Mouse (Mus musculus) 3T3-L1 (cell line): ENCODE data around the gene Hoxd13.

ENCODE experiments used
- DNase-seq: peaks from one replicate; pipeline ENCODE4 v3.0.0-alpha.2; 2015; ENCODE audit warnings: low read depth, low spot score

Hoxd13 gene

DNA sequence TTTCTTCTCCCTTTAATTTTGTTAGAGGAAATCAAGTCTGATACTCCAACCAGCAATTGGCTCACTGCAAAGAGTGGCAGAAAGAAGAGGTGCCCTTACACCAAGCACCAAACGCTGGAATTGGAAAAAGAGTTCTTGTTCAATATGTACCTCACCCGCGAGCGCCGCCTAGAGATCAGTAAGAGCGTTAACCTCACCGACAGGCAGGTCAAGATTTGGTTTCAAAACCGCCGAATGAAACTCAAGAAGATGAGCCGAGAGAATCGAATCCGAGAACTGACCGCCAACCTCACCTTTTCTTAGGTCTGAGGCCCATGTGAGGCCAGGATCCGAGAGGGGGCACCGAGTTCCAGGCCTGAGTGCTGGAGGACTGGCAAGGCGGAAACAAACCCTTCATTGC, 26.0 kb downstream of the Hoxd13 start:
- DNase-seq = no peak

DNA sequence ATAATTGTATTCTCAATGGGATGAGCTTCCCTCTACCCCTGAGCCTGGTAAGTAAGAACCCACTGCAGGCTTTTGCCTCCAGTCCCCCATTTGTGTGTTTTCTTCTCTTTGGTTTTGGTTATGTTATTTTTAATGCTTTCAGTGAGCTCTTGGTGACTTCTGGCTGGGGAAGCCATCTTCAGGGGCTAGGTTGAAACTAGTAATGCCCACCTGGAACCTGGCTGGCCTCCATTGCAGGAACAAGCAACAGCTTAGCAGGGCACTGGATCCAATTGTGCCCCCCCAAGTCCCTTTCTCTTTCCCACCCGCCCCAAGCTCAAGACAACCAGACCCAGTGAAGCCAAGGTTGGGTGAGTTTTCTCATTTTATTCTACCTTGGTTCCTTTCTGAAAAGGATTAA, 27.3 kb downstream of the Hoxd13 start:
- DNase-seq = no peak

DNA sequence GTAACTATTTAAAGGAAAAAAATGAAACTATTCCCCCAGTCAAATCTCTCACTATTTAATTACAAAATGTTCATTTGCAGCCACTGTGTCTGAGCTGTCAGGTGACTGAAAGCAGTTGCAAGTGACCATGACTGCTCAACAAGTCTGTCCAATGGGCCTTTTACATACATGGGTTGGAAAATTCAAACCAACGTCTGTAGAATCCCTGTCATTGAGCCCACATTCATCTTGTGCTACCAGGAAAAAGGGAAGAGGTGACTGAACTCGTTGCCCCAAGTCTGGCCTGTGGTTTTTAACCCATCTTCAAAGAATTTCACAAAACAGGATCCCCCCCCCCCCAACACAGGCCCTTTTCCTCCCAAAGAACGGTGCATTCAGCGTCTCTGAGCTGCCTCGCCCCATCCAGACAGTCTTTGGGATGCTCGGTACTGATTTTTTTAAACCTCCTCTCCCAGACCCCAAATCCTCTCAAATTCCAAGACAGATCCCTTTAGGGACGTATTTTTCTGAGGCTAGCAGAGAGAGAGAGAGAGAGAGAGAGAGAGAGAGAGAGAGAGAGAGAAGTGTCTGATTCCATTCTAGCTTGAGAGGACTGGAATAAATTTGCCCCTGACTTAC, 27.8 kb downstream of the Hoxd13 start:
- no peak for DNase-seq

DNA sequence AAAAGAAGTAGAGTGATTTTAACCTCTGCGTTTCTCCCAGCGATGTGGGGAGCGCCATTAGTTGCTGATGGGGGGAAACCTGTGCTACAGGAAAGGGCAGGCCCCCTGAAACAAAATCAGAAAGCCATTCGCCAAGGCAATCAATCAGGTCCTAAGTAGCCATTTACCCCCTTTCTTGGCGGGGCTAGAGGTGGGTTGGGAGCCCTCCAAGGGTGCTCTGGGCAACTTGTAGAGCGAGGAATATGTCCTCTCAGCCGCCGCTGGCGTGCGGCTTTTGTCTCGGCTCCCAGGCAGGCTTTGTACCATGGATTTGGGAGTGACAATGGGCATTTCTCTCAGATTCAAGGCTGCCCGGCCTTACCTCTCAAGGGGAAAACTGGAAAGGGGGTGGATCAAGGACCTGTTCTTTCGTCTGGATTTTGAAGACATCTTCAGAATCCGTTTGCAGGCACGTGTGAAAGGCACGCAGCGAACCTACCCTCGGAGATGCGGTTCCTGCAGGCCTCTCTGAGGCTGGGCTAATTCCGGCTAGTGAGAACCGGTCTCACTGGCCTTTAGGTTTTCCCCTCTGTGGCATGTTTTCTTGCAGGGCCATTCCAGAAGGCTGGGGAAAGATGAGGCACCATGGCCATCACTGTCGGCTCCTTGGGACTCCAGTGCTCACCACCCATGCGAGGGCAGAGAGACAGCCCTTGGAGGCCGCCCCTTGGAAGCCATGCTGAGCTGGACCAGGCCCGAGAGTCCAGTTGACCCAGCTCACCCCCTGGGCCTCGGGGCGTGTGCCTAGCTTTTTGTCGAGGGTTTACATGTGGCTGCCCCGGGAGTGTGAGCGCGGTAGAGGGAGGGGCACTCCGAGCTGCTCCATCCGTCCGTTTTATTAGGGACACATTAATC, 28.6 kb downstream of the Hoxd13 start:
- no peak for DNase-seq

DNA sequence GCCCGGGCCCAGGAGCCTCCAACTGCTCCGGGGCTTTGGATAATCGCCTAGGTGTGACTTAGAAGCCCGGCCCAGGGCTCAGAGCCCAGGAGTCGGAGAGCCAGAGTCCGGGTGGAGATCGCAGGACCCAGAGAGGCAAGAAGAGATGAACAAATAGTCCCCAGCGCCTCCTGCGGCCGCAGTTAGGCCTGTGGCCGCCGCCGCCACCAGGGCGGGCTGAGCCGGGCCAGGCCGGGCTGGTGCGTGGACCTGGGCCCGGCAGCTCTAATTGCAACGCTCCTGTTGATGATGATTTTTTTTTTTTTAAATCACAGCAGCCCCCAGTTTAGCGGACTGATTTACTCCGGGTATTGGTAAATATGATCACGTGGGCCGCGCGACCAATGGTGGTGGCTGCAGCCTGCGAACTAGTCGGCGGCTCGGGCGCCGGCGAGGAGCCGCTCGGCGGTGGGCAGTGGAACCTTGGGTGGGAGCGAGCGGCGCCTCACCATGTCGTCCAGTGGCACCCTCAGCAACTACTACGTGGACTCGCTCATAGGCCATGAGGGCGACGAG, 29.5 kb downstream of the Hoxd13 start, which contains the start of gene Hoxd9:
TSS of gene Hoxd9 (plus strand) at position 161 of the 555 bp plus-strand sequence.
- peak; percentile 61 for DNase-seq

DNA sequence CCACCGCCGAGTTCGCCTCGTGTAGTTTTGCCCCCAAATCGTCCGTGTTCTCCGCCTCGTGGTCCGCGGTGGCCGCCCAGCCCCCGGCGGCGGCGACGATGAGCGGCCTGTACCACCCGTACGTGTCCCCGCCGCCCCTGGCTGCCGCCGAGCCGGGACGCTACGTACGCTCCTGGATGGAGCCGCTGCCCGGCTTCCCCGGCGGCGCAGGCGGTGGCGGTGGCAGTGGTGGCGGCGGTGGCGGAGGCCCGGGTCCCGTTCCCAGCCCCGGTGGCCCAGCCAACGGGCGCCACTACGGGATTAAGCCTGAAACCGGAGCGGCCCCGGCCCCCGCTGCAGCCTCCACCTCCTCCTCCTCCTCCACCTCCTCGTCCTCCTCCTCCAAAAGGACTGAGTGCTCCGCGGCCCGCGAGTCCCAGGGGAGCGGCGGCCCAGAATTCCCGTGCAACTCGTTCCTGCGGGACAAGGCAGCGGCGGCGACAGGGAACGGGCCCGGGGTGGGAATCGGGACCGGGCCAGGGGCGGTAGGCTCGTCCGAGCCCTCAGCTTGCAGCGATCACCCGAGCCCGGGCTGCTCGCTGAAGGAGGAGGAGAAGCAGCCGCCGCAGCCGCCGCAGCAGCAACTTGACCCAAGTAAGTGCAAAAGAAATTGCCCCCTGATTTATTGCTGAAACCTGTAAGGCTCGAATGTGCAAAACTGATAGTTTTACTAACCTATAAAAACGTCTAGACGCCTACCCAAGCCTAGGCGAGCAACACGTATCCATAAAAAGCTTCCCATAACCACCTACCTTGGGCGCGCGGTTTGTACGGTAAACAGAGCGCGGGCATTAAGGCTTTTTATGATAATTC, 30.3 kb downstream of the Hoxd13 start:
- no peak for DNase-seq

DNA sequence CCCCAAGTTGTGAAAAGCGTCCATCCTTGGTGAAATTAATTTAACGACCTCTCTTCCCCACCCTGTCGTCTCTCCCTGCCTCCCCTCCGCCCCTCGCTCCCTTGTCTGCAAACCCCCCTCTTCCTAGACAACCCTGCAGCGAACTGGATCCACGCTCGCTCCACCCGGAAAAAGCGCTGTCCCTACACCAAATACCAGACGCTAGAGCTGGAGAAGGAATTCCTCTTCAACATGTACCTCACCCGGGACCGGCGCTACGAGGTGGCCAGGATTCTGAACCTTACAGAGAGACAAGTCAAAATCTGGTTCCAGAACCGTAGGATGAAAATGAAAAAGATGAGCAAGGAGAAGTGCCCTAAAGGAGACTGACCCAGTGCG, 30.9 kb downstream of the Hoxd13 start:
- no peak for DNase-seq

DNA sequence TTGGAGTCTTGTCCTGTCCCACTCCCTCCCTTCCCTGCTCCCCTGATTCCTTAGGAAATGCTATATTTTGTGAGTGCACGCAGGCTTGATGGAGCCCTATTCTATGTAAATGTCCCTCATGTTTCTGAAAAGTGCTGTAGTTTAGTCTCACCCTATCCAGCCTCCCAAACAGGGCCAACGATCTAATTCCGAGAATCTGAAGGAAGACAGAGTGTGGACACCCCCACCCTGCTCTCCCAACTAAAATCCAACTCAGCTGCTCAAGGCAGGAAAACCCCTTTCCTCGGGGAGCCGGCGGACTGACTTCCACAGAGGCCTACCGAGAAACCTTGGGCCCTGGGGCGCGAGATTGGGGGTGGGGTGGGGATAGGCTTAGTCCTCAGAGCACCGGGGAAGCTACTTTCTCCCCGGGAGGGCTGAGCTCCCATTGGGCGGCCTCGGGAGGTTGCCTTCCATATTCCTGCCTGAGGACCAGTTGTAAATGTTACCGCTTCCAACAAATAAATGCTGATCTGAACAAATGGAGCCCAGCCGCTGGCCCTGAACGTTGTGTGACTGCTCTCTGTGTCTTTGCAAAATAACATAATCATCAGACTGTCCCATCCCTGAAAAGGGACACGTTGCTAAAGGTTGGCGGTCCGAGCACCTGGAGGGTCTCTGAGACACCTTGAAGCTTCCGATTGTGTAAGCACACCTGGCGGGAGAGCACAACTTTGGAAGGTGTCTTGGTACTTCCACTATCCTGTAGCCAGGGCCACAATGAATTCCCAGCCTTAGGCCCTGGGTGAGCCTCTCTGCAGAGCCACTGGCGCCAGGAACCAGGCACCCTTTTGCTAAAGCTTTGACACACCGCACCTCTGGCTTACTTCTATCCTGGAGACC, 31.8 kb downstream of the Hoxd13 start:
- DNase-seq = no peak

DNA sequence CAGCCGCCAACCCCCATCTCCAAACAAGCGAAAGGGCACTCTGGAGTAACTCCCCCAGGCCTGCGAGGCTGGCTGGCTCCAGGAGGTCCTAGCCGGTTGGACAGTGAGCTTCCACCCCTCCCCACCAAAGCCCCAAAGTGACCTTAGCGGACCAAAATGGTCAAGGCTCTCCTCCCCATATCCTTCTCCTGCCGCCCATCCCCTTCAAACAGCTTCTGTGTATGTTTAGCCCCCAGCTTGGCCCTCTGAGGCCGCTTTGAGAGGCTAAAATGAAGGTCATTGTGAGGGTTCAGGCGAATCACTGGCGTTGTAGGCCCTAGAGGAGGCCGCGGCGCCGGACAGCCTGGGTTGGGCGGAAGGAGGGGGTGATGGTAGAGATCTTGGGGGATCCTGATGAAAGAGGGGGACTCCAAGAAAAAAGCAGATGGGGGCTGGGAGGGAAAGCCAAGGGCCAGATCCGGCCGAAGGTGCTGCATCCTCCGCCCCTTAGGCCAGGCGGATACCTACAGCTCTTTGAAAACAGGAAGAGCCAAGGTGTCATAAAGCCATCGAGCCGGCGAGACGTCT, 32.5 kb downstream of the Hoxd13 start:
- no peak for DNase-seq

DNA sequence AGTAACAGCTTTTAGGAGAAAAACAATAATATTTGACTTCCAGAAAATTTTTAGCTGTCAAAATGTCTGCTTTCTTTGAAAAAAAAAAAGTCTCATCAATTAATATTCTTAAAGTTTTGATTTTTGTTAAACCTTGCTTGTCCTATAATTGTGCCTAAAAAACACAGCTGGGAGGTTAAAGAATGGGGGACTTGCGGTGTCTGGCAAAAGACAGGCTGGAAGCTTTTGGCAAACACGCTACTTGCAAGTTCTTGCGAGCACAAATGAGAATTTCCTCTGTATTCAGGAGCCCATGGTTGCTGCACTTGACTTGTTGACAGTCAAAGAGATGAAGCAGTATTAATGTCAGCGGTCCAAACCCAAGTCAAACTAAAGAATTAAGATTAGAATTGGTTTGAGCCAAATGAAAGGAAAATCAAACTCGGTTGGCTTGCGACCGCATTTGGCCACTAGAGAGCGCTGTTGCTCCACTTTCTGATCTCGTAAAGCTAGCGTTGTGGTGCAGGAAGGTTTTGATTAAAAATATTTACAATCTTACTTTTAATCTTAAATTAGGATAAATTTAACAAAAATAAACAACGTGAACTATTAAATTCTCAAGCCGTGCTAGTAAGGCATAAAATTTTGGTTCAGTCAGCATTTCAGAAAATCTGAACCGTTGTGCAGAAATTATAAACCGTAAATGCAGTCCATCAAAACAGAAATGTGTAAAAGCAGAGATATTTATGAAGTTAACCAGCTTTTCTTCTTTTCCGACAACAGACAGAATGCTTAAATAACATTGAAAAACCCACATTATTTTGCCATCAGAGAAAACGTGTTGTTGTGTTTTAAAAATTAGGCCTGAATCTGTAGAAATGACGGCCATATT, 34.1 kb downstream of the Hoxd13 start:
- peak; percentile 87 for DNase-seq

DNA sequence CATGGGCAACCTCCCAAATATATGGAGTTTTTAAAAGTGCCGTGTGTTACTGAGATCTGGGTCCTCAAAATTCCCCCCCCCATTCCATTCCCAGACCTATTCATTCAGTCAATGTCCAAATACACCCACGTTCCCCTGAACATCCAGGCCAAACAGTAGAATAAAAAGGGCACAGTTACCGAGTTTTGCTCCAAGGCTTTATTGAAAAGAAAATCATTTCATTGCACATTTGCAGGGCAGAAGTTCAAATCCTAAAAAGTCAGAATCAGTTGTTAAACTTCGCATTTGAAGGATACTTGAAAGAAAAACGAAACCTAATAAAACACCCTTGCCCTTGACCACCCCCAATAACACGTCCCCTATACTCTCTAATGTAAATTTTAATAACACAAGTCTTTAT, 34.7 kb downstream of the Hoxd13 start:
- DNase-seq = no peak

DNA sequence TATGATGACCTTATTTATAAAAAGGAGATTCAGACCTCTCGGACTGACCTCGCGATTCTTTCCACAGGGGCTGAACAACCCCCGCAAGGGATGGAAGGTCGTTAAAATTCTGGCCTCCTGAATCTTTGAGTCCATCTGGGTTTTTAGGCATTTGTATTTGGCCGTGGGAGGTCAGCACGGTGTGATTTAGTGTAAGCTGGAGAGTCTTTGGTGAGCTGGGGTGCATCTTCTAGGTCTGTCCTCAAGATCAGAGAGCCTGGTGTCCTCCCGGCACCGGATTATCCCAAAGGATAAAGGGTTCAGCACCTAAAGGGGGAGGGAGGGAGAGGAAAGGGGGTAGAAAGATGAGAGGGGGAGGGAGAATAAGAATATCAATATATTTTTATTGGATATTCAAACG, 35.2 kb downstream of the Hoxd13 start:
- no peak for DNase-seq

DNA sequence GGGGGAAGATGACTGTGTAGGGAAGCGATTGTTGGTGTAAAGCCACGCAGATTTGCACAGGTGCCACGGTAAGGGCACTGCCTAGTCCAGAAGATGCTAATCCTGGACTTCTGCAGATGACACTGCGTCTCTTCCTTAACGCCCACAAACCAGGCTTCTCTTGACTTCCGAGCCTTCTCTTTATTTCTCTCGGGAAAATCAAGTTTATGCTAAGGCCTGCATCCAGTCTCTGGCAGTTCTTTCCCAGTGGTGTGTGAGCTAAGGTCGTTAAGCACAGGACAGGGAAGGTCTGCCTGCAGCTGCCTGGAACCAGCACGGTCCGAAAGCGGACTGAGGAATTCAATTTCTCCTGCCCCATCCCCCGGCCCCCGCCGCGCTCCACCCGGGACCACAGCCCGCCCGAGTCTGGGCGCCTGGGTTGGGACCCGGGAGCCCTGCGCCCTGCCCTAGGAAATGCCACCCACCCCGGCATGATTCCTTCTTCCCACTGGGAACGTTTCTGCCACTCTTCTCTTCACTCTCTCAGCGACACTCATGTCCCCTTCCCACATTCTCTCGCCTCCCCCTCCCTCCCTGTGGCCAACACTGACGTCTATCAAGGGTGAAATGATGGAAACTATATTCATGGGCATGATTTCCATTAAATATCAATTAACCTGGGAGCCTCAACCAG, 35.7 kb downstream of the Hoxd13 start:
- no peak for DNase-seq

DNA sequence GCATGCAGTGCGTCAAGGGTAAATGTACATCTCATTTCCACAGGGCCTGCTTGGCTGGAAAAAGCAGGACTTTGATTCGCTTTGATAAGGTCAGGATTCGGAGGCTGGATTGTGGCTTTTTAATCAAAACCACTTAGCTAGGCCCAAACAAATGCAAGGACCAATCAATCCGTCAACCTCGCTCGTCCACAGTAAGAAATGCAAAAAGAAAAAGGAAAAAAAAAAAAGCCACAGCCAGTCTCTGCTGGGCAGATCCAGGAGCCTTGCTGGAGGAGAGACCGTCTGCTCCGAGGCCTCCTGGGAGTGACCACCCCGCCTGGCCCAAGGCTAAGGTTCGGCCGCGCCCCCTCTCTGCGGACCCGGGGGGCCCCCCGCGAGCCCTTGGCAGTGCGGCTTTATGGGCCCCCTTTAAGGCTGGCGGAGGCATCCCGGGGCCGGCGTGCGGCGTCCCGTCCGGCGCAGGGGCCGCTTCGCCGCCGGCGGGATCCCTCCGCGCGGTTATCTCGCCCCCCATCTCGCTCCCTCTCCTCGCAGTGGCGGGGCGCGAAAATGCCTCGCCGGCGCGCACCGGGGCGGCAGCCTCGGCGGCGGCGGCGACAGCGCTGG, 36.4 kb downstream of the Hoxd13 start, which contains the start of gene Hoxd8:
TSS of gene Hoxd8 (plus strand) at position 223 of the 606 bp plus-strand sequence.
- DNase-seq = peak; percentile 71

DNA sequence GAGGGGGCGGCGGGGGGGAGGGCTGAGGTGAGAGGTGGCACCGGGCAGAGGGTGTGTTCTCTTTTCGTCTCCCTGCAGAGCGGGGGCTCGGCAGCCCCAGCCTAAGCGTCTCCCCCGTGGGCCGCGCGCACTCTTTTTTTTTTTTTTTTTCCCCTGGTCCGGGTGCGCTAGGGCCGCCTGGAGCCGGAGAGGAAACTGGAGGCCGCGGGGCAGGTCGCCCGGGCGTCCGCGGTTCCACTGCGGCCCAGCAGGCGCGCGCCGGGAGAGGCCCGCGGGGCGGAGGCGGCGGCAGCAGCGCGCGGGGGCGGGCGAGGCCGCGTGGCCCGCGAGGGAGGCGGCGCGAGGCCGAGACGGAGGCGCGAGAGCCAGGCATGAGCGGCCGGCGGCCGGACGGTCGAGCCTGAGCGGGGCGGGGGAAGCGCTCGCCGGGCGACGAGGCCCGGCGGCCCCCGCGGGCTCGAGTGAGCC, 36.9 kb downstream of the Hoxd13 start:
- DNase-seq = peak; percentile 57

DNA sequence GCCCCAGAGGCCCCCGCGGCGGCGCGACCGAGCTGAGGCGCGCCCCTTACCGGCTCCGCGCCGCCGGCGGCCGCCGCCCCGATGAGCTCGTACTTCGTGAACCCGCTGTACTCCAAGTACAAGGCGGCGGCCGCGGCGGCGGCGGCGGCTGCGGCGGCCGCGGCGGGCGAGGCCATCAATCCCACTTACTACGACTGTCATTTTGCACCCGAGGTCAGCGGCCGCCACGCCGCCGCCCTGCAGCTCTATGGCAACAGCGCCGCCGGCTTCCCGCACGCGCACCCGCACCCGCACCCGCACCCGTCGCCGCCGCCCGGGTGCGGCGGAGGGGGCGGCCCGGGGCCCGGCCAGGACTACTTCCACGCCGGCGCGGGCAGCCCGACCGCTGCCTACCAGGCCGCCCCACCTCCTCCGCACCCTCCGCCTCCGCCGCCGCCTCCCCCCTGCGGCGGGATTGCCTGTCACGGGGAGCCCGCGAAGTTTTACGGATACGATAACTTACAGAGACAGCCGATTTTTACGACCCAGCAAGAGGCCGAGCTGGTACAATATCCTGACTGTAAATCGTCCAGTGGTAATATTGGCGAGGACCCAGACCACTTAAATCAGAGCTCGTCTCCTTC, 37.5 kb downstream of the Hoxd13 start:
- peak; percentile 79 for DNase-seq

DNA sequence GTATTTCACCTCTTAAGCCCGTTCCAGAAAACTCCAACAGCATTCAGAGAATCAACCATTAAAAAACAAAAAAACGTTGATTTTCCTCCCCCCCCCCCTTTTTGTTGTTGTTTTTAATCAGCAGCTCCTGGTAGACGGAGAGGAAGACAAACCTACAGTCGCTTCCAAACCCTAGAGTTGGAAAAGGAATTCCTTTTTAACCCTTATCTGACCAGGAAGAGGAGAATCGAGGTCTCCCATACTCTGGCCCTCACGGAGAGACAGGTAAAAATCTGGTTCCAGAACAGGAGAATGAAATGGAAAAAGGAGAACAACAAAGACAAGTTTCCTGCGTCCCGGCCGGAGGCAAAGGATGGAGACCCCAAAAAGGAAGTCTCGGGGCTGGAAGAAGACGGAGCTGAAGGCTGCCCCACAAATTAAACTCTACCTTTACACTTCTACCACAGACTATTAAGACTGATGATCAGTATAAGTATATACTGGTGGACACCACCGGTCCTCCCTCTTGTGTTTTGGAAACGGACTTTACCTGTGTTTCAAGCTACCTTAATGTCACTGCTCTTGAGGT, 38.4 kb downstream of the Hoxd13 start:
- no peak for DNase-seq

DNA sequence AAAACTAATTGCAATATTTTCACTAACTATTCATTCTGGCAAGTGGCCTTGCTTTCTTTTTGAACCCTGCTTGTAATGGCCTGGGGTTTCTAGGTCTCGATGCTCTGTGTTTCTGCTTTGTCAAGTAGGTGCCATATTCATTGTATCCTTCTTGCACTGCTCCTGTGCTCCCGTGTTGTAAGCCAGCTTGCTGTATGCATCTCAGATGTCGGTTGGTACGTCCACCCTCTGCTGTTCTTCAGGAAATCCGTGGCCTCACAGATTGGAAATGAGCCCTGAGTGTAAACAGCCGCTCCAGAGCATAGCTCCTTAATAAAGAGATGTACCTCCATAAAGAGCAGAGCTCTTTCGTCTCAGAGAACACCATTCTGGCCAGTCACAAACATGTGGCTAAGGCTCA, 39.5 kb downstream of the Hoxd13 start:
- DNase-seq = no peak
